Comparison of ENCODE assay signal across 22 mouse cellular contexts in the genomic region with DNA sequence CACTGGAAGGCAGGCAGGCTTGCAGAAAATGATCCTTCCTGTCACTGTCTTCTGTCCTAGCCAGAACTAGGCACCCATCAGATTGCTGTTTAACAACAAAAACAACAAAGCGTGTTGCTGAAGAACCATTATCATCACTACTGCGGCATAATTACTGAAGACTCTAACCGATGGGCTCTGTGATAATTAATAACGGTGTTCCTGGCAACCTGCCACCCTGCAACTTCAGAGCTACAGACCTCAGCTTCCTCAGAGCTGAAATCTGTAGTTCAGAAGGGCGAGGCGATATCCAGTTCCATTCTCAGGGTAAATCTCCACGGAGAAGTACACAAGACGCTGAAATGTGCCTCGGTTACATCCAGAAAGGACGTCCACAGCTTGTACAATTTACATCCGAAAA.
DNase-seq lines count a peak whose midpoint lies in the region; ATAC-seq lines count a peak whose summit lies in the region.
"Had no signal": no experiment of that assay in that cellular context is flagged by ENCODE, and none has a peak within 500 bp of the region (broad histone marks: within the 10 kb centered on the region; RNA-seq: fewer than 3 reads in every experiment).

No protein-coding gene starts in this region.

- H3K4me1 ChIP-seq in forebrain, embryonic 13.5 days: peaks cover 51% of the 10 kb centered on the region
- peaks cover 15% of the 10 kb centered on the region for H3K4me1 ChIP-seq in forebrain, embryonic 10.5 days
- H3K4me1 ChIP-seq in hindbrain, embryonic 13.5 days (replicated peaks): peaks cover 43% of the 10 kb centered on the region
- H3K4me1 ChIP-seq in hindbrain, embryonic 12.5 days: peaks cover 13% of the 10 kb centered on the region
- H3K4me1 ChIP-seq in midbrain, embryonic 14.5 days (ENCODE audit: control insufficient read depth, insufficient read depth, low read length): peaks cover 12% of the 10 kb centered on the region
- peaks cover 12% of the 10 kb centered on the region for H3K4me1 ChIP-seq in midbrain, embryonic 10.5 days
- H3K4me1 ChIP-seq: heart, embryonic 13.5 days had no signal

- peak overlapping the region; percentile 9; the same call in 1 of the 2 replicates for H3K4me2 ChIP-seq in forebrain, embryonic 13.5 days
- H3K4me2 ChIP-seq in hindbrain, embryonic 13.5 days: no peak overlapping the region
- H3K4me2 ChIP-seq in hindbrain, embryonic 12.5 days (replicated peaks): no peak overlapping the region
- H3K4me2 ChIP-seq in midbrain, embryonic 14.5 days (ENCODE audit: low read length): no peak overlapping the region
- H3K4me2 ChIP-seq: heart, embryonic 13.5 days; midbrain, embryonic 12.5 days had no signal

- H3K27ac ChIP-seq in forebrain, embryonic 13.5 days: no peak overlapping the region
- no peak overlapping the region for H3K27ac ChIP-seq in forebrain, embryonic 10.5 days
- H3K27ac ChIP-seq in hindbrain, embryonic 13.5 days: 0 out of 2 replicates have a peak overlapping the region, but pooled peaks have one; percentile 1
- H3K27ac ChIP-seq in hindbrain, embryonic 12.5 days: no peak overlapping the region
- H3K27ac ChIP-seq in midbrain, embryonic 14.5 days (replicated peaks; ENCODE audit: low read depth, low read length): no peak overlapping the region
- no peak overlapping the region for H3K27ac ChIP-seq in midbrain, embryonic 10.5 days (replicated peaks)
- H3K27ac ChIP-seq: gastrocnemius, adult 2 months; heart, embryonic 13.5 days; midbrain, embryonic 12.5 days had no signal

- H3K4me3 ChIP-seq in forebrain, embryonic 13.5 days: no peak overlapping the region
- H3K4me3 ChIP-seq in forebrain, embryonic 10.5 days: no peak overlapping the region
- H3K4me3 ChIP-seq in hindbrain, embryonic 13.5 days: no peak overlapping the region
- no peak overlapping the region for H3K4me3 ChIP-seq in hindbrain, embryonic 12.5 days
- H3K4me3 ChIP-seq in midbrain, embryonic 14.5 days (replicated peaks; ENCODE audit: low read depth, low read length): no peak overlapping the region
- H3K4me3 ChIP-seq in midbrain, embryonic 10.5 days: no peak overlapping the region
- H3K4me3 ChIP-seq: gastrocnemius, adult 2 months; heart, embryonic 13.5 days; midbrain, embryonic 12.5 days had no signal

- no peaks in the 10 kb centered on the region for H3K36me3 ChIP-seq in forebrain, embryonic 13.5 days (ENCODE audit: poor library complexity, severe bottlenecking)
- no peaks in the 10 kb centered on the region for H3K36me3 ChIP-seq in forebrain, embryonic 10.5 days (replicated peaks)
- no peaks in the 10 kb centered on the region for H3K36me3 ChIP-seq in hindbrain, embryonic 13.5 days
- no peaks in the 10 kb centered on the region for H3K36me3 ChIP-seq in hindbrain, embryonic 12.5 days
- H3K36me3 ChIP-seq in midbrain, embryonic 14.5 days (ENCODE audit: control insufficient read depth, insufficient read depth, low read length): no peaks in the 10 kb centered on the region
- H3K36me3 ChIP-seq in midbrain, embryonic 10.5 days: no peaks in the 10 kb centered on the region
- H3K36me3 ChIP-seq: heart, embryonic 13.5 days; midbrain, embryonic 12.5 days had no signal

- no peak for ATAC-seq in forebrain, embryonic 13.5 days
- ATAC-seq in hindbrain, embryonic 13.5 days (ENCODE audit: low FRiP score): no peak
- ATAC-seq in hindbrain, embryonic 12.5 days (ENCODE audit: low FRiP score): no peak
- ATAC-seq in midbrain, embryonic 14.5 days (ENCODE audit: low FRiP score, low TSS enrichment): no peak
- ATAC-seq: hindbrain, embryonic 16.5 days; intestine, embryonic 16.5 days; liver, postnatal 0 days had no signal

- DNase-seq in forebrain, embryonic 10.5 days (ENCODE audit: extremely low spot score, low spot score): no peak
- DNase-seq in midbrain, embryonic 14.5 days: peak; percentile 49
- DNase-seq in midbrain, embryonic 10.5 days (ENCODE audit: low spot score): no peak
- DNase-seq in retina, postnatal 1 day: peak; percentile 89
- DNase-seq in c-Kit-positive CD71-positive TER-119-positive erythroid progenitor cells, embryonic 14.5 days (ENCODE audit: low spot score): no peak
- DNase-seq: adrenal gland, postnatal 25 days; cerebellum, adult 11 months; gastrocnemius, adult 2 months; heart, postnatal 14 days; kidney, adult 9 months; kidney, postnatal 14 days; liver, postnatal 0 days; lung, postnatal 10 days; right cerebral cortex, postnatal 14 days; spleen, adult 18-20 months had no signal

- no peak overlapping the region; the same call in 1 of the 2 replicates for H3K9ac ChIP-seq in forebrain, embryonic 13.5 days
- no peak overlapping the region for H3K9ac ChIP-seq in hindbrain, embryonic 13.5 days
- H3K9ac ChIP-seq in hindbrain, embryonic 12.5 days: no peak overlapping the region
- no peak overlapping the region for H3K9ac ChIP-seq in midbrain, embryonic 14.5 days (replicated peaks; ENCODE audit: low read length)
- H3K9ac ChIP-seq: heart, embryonic 13.5 days; liver, postnatal 0 days; midbrain, embryonic 12.5 days had no signal

- H3K9me3 ChIP-seq in forebrain, embryonic 13.5 days (replicated peaks): no peaks in the 10 kb centered on the region
- H3K9me3 ChIP-seq in forebrain, embryonic 10.5 days: no peaks in the 10 kb centered on the region
- no peaks in the 10 kb centered on the region for H3K9me3 ChIP-seq in hindbrain, embryonic 13.5 days
- H3K9me3 ChIP-seq in hindbrain, embryonic 12.5 days (replicated peaks): no peaks in the 10 kb centered on the region
- no peaks in the 10 kb centered on the region for H3K9me3 ChIP-seq in midbrain, embryonic 14.5 days (ENCODE audit: control insufficient read depth, low read length)
- H3K9me3 ChIP-seq in midbrain, embryonic 10.5 days (replicated peaks): no peaks in the 10 kb centered on the region
- H3K9me3 ChIP-seq: heart, embryonic 13.5 days; midbrain, embryonic 12.5 days had no signal

- WGBS in forebrain, embryonic 13.5 days: 46% methylated on average over 11 of the region's 11 CpGs
- 90% methylated on average over 11 of the region's 11 CpGs for WGBS in forebrain, embryonic 10.5 days
- 51% methylated on average over 11 of the region's 11 CpGs for WGBS in hindbrain, embryonic 13.5 days
- 62% methylated on average over 11 of the region's 11 CpGs for WGBS in hindbrain, embryonic 12.5 days
- WGBS in midbrain, embryonic 14.5 days: 66% methylated on average over 11 of the region's 11 CpGs
- WGBS in midbrain, embryonic 10.5 days: 87% methylated on average over 11 of the region's 11 CpGs

- H3K27me3 ChIP-seq in forebrain, embryonic 13.5 days: no peaks in the 10 kb centered on the region
- no peaks in the 10 kb centered on the region for H3K27me3 ChIP-seq in forebrain, embryonic 10.5 days (ENCODE audit: poor library complexity, severe bottlenecking)
- H3K27me3 ChIP-seq in hindbrain, embryonic 13.5 days: no peaks in the 10 kb centered on the region
- H3K27me3 ChIP-seq in hindbrain, embryonic 12.5 days: no peaks in the 10 kb centered on the region
- no peaks in the 10 kb centered on the region for H3K27me3 ChIP-seq in midbrain, embryonic 14.5 days (ENCODE audit: control insufficient read depth, insufficient read depth, low read length)
- no peaks in the 10 kb centered on the region for H3K27me3 ChIP-seq in midbrain, embryonic 10.5 days (ENCODE audit: low read depth, poor library complexity, severe bottlenecking)
- H3K27me3 ChIP-seq: heart, embryonic 13.5 days; midbrain, embryonic 12.5 days had no signal

Comparison
In these comparisons a context has a peak if more than half of its experiments do, and no peak if none do; other contexts are left out.
1. DNase-seq: peak in midbrain, embryonic 14.5 days (single experiment) and retina, postnatal 1 day (single experiment); none in forebrain, embryonic 10.5 days (single experiment), midbrain, embryonic 10.5 days (single experiment) and c-Kit-positive CD71-positive TER-119-positive erythroid progenitor cells, embryonic 14.5 days (single experiment).